9 mouse cellular contexts compared by ENCODE assay signal in genomic region chr7:125722127-125722526, GRCm38 (mm10). TPM values are rescaled to one million over a fixed set of nuclear protein-coding genes. Genes with fewer than 3 reads are reported as not detected.
DNase-seq lines count a peak whose midpoint lies in the region; ATAC-seq and TF ChIP-seq lines count a peak whose summit lies in the region.
"Had no signal": no experiment of that assay in that cellular context is flagged by ENCODE, and none has a peak within 500 bp of the region (broad histone marks: within the 10 kb centered on the region; RNA-seq: fewer than 3 reads in every experiment).

No protein-coding gene starts in this region.

- no peak overlapping the region for H3K27ac ChIP-seq in kidney, adult 2 months (ENCODE audit: insufficient read depth, low read depth, low read length)
- H3K27ac ChIP-seq in kidney, embryonic 16.5 days (ENCODE audit: low read length): no peak overlapping the region
- no peak overlapping the region for H3K27ac ChIP-seq in thymus, adult 2 months (ENCODE audit: control insufficient read depth, insufficient read depth, low read length)

- no peak for ATAC-seq in CD4-positive, CD25-positive, alpha-beta regulatory T cell, adult 4 months
- ATAC-seq in kidney, embryonic 16.5 days (ENCODE audit: low FRiP score, low TSS enrichment): no peak
- no peak for ATAC-seq in inflammation-experienced regulatory T-cells, adult 6 months

- no peak overlapping the region for H3K9ac ChIP-seq in kidney, embryonic 16.5 days (replicated peaks; ENCODE audit: low read length)

- peak; percentile 36; the same call in 1 of the 2 replicates for TF ChIP-seq CTCF in kidney, adult 2 months (conservative IDR thresholded peaks at IDR 0.05; ENCODE audit: insufficient read depth, insufficient read length, low read depth, low read length)
- no peak for TF ChIP-seq CTCF in thymus, adult 2 months (IDR thresholded peaks at IDR 0.05; ENCODE audit: borderline replicate concordance, control insufficient read depth, extremely low read depth, insufficient read depth, low read length, poor library complexity)

- H3K36me3 ChIP-seq in kidney, adult 2 months (ENCODE audit: control insufficient read depth, insufficient read depth, low read length): no peaks in the 10 kb centered on the region
- H3K36me3 ChIP-seq in kidney, embryonic 16.5 days (ENCODE audit: insufficient read depth, low read length): no peaks in the 10 kb centered on the region
- H3K36me3 ChIP-seq in thymus, adult 2 months (ENCODE audit: control insufficient read depth, insufficient read depth, low read length): no peaks in the 10 kb centered on the region

- no peak overlapping the region for H3K4me3 ChIP-seq in kidney, adult 2 months (ENCODE audit: insufficient read depth, low read depth, low read length)
- no peak overlapping the region for H3K4me3 ChIP-seq in kidney, embryonic 16.5 days (ENCODE audit: low read length)
- H3K4me3 ChIP-seq in thymus, adult 2 months (ENCODE audit: control insufficient read depth, insufficient read depth, low read length): no peak overlapping the region

- DNase-seq in CD4-positive, CD25-positive, alpha-beta regulatory T cell, adult 2 months (ENCODE audit: low read depth, low spot score): peak; percentile 15
- peak; percentile 35 for DNase-seq in kidney, adult 2 months
- peak; percentile 17 for DNase-seq in thymus, adult 2 months
- no peak for DNase-seq in thymus, postnatal 0 days (ENCODE audit: low spot score)
- no peak for DNase-seq in spleen, postnatal 36 days (ENCODE audit: low spot score in 2 of 2)
- DNase-seq: spleen, adult 18-20 months had no signal

- no peak for TF ChIP-seq POLR2A in kidney, adult 2 months (IDR thresholded peaks at IDR 0.05; ENCODE audit: low read depth, low read length)
- TF ChIP-seq POLR2A in thymus, adult 2 months (IDR thresholded peaks at IDR 0.05; ENCODE audit: control insufficient read depth, extremely low read depth, insufficient read depth, low read length, poor library complexity): no peak

- no peaks in the 10 kb centered on the region for H3K9me3 ChIP-seq in kidney, embryonic 16.5 days (ENCODE audit: low read length)

- H3K27me3 ChIP-seq in kidney, adult 2 months (replicated peaks; ENCODE audit: control insufficient read depth, insufficient read depth, low read length): no peaks in the 10 kb centered on the region
- H3K27me3 ChIP-seq in kidney, embryonic 16.5 days (ENCODE audit: insufficient read depth, low read length): no peaks in the 10 kb centered on the region
- no peaks in the 10 kb centered on the region for H3K27me3 ChIP-seq in thymus, adult 2 months (ENCODE audit: control insufficient read depth, insufficient read depth, low read length)

- H3K4me1 ChIP-seq in kidney, adult 2 months (ENCODE audit: control insufficient read depth, insufficient read depth, low read length): 0 out of 2 replicates have a peak, but pooled peaks cover 3% of the 10 kb centered on the region
- no peaks in the 10 kb centered on the region for H3K4me1 ChIP-seq in kidney, embryonic 16.5 days (ENCODE audit: insufficient read depth, low read length)
- no peaks in the 10 kb centered on the region for H3K4me1 ChIP-seq in thymus, adult 2 months (replicated peaks; ENCODE audit: control insufficient read depth, insufficient read depth, low read length)

- no peak overlapping the region for H3K4me2 ChIP-seq in kidney, embryonic 16.5 days (replicated peaks; ENCODE audit: low read depth, low read length)

RNA-seq across cellular contexts. Expression of gene D430042O09Rik, which starts 14.4 kb away (rescaled TPM):
- polyA plus RNA-seq in CD4-positive, CD25-positive, alpha-beta regulatory T cell, adult 4 months (2017; shearing (Covaris generic)): 1 to 10 TPM; 4.0 to 4.1 TPM
- polyA plus RNA-seq in kidney, adult 2 months (2012; rRNA removed): 15.1 and 16.6 TPM in 2 replicates
- 10.1 and 10.3 TPM in 2 replicates for polyA plus RNA-seq in kidney, embryonic 16.5 days (2015; fragmentation: Nextera tagmentation; extraction: Ambion mirVana)
- polyA plus RNA-seq in thymus, adult 2 months (2012; rRNA removed): 22.3 and 22.4 TPM in 2 replicates
- polyA plus RNA-seq in thymus, postnatal 0 days (2015; fragmentation: Nextera tagmentation; extraction: Ambion mirVana): 4.0 and 4.1 TPM in 2 replicates
- 1 to 10 TPM; 5.2 to 6.0 (median 5.6) TPM for polyA plus RNA-seq in inflammation-experienced regulatory T-cells, adult 6 months (2017; shearing (Covaris generic))

RNA-seq across cellular contexts. Expression of gene Gtf3c1, which starts 14.5 kb away (rescaled TPM):
- 10 to 100 TPM; 16.1 to 29.4 TPM for polyA plus RNA-seq in CD4-positive, CD25-positive, alpha-beta regulatory T cell, adult 4 months (2017; shearing (Covaris generic))
- 47.9 and 60.5 TPM in 2 replicates for polyA plus RNA-seq in kidney, adult 2 months (2012; rRNA removed)
- polyA plus RNA-seq in kidney, embryonic 16.5 days (2015; fragmentation: Nextera tagmentation; extraction: Ambion mirVana): 31.5 and 33.9 TPM in 2 replicates
- polyA plus RNA-seq in thymus, adult 2 months (2012; rRNA removed): 94.4 and 97.0 TPM in 2 replicates
- polyA plus RNA-seq in thymus, postnatal 0 days (2015; fragmentation: Nextera tagmentation; extraction: Ambion mirVana): 15.5 and 16.3 TPM in 2 replicates
- 10 to 100 TPM; 17.1 to 27.4 (median 23.4) TPM for polyA plus RNA-seq in inflammation-experienced regulatory T-cells, adult 6 months (2017; shearing (Covaris generic))

Comparison
In these comparisons a context has a peak if more than half of its experiments do, and no peak if none do; other contexts are left out.
1. DNase-seq: peak in CD4-positive, CD25-positive, alpha-beta regulatory T cell, adult 2 months (single experiment), kidney, adult 2 months (single experiment) and thymus, adult 2 months (single experiment); none in thymus, postnatal 0 days (single experiment) and spleen, postnatal 36 days (0 of 2).